Mouse (Mus musculus) kidney, adult 2 months (tissue): ENCODE results near the gene Sall1.

ENCODE experiments used
- CTCF ChIP-seq: fragments of 200-500 bp; conservative IDR thresholded peaks from 2 replicates; pipeline ENCODE4 v1.5.1; 2011; ENCODE audit warnings: low read depth, mild to moderate bottlenecking, control low read depth, low read length, moderate library complexity, mixed read lengths; ENCODE audit not compliant: insufficient read depth, insufficient read length
- POLR2A ChIP-seq: fragments of 200-500 bp; IDR thresholded peaks from one replicate; pipeline ENCODE4 v1.6.1; 2011; ENCODE audit warnings: low read depth, low read length, control low read depth

- TF ChIP-seq CTCF (no peak), POLR2A (no peak)
Measured at GRCm38 (mm10) chr8:89059507-89059906, 15.5 kb upstream of the Sall1 start.
